Mouse (Mus musculus) CD4-positive helper T cell, adult 2 months (primary cell): Measurements from ENCODE around the gene Rab26.

Experiments
- DNase-seq: peaks from one replicate; pipeline ENCODE4 v3.0.0-alpha.2; 2012; ENCODE audit warnings: low read depth, missing footprints, low spot score

Gene Rab26

DNA sequence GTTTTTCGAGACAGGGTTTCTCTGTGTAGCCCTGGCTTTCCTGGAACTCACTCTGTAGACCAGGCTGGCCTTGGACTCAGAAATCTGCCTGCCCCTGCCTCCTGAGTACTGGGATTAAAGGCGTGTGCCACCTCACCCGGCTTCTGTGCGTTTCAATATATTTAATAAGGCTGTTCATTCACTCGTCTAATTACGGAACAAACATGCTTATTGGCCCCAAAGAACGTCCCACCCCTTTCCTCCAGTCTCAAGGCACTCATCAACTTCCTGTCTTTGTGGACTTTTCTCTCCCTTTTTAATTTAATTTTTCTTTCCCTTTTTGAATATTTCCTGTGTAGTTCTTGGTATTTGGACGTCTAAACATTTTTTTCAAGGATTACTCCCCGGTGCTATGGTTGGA is 14.4 kb upstream of the Rab26 start:
- DNase-seq = peak; percentile 71

DNA sequence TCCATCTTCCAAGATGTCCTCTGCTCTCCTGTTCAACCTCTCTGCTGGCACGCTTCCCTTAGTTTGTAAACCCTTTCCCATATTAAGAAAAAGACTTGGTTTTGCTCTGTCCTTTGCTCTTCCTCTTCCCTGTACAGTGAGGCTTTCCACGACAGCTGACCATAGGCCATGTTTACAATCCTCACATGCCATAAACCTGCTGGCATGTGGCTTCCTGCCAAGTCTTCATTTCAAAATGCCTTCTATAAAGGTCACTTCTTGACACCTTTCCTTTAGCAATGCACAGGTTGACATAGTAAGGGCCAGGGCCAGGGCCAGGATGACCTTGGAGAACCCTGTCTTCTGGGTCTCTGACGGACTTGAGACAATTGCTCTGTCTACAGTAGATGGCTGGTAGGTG is 12.2 kb upstream of the Rab26 start:
- no peak for DNase-seq

GRCm38 (mm10) chr17:24545247-24545646 is 11.2 kb upstream of the Rab26 start:
- DNase-seq = no peak

- DNase-seq = no peak
These were observed 10.6 kb upstream of the Rab26 start for GRCm38 (mm10) chr17:24544613-24545012.

DNA sequence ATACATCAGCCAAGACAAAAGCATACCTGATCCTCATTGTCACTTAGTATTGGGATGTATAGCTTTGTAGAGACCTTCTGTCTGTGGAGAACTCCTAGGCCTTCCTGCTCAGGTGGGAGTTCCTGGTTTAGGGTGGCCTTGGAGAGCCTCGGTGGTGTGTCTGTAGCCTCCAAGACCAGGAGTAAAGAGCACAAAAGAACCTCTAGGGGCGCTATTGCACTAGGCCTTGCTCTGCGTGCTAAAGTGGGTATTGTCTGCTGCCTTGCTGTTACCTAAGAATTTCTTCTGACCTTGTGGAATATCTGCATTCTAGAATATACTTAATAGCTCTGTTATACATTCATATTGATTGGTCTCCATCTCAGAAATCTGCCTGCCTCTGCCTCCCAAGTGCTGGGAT is 6.4 kb upstream of the Rab26 start:
- peak; percentile 78 for DNase-seq

GRCm38 (mm10) chr17:24538950-24539349 is 4.9 kb upstream of the Rab26 start:
- peak; percentile 39 for DNase-seq

GRCm38 (mm10) chr17:24537536-24537935 is 3.5 kb upstream of the Rab26 start:
- DNase-seq = no peak

DNA sequence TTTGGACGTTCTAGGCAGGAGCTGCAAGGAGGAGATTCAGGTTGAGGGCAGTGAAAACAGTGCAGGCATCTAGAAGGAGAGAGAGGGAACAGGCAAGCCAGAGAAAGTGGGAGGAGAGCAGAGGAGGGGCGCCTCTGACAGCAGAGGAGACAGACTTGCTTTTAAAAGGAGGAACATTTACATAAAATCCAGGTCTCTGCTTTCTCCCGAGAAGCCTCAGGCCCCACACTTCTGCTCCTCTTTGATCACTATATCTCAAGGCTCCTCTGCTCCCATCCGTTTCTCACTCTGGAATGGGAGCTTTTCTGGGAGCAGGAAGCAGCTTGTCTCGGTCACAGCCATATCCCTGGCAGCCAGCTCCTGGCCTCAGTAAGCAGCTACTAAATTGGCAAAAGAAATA is 1.3 kb upstream of the Rab26 start:
- no peak for DNase-seq

GRCm38 (mm10) chr17:24533099-24533992 is 664 bp downstream of the Rab26 start:
- peak; percentile 85 for DNase-seq

DNA sequence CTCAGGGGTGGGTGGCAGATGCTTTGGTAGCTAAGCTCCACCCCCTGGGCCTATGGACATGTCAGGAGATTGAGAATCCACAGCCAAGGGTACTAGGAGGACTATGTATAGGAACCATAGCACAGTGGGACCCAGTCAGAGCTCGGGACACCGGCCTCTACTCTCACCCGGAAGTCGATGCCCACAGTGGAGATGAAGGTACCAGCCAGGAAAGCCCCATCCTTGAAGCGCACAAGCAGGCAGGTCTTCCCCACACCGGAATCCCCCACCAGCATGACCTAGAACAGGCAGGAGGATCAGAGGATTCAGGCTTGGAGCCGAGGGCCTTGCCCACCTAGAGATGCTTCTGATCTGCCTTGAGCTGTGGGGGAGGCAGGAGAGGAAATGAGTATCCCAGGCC is 2.0 kb downstream of the Rab26 start:
- DNase-seq = peak; percentile 52

DNA sequence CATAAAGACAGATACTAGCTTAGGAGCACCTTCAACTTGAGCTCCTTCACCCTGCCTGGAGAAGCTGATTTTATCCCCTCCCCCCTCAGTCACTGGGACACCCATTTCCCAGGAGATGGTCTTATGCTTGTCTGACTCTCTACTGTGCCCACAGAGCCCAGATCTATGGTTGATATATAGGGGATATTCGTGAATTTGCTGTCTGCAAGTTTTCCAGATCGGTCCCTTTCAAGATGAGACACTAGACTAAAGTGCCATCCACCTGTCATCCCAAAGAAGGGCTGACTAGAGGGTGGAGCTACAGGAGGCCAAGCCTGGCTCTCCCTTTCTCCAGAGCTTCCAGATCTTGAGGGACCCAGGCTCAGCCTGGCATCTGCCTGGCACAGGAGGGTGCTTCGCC is 2.9 kb downstream of the Rab26 start:
- no peak for DNase-seq

DNA sequence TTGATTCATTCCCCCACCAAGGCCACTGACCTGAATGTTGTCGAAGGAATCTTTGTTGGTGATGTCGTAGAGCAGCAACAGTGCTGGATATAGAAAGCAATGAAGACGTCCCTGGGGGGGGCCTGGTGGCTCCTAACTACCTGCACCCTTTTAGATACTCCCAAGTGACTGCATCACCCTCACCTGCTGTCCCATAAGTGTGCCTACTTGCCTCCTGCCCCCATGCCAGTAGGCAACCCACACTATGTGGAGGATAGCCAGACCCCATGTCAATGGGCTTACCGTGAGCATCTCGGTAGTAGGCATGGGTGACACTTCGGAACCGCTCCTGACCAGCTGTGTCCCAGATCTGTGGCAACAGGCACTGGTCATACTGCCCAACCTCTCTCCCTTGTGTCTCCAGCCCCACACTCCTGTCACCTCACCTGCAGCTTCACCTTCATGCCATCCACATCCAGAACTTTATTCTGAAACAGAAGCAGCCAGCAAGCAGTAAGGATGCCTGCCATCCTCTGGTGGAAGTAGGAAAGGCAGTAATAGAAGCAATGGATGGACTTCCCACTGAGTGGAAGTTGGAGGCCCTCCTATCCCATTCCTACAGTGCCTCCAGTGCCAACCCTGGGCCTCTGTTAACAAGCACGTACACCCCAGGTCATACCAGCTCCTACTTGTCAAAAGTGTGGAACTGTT is 3.5 kb downstream of the Rab26 start:
- no peak for DNase-seq

- no peak for DNase-seq
These were observed 4.1 kb downstream of the Rab26 start for GRCm38 (mm10) chr17:24529883-24530282.

GRCm38 (mm10) chr17:24529007-24529451 is 5.0 kb downstream of the Rab26 start:
- DNase-seq = peak; percentile 66

GRCm38 (mm10) chr17:24528560-24528918 is 5.5 kb downstream of the Rab26 start:
- DNase-seq = peak; percentile 83

GRCm38 (mm10) chr17:24527723-24528559 is 6.1 kb downstream of the Rab26 start, which contains the start of gene Traf7:
Gene Traf7 (minus strand): TSS chr17:24527938.
- peak; percentile 99 for DNase-seq

DNA sequence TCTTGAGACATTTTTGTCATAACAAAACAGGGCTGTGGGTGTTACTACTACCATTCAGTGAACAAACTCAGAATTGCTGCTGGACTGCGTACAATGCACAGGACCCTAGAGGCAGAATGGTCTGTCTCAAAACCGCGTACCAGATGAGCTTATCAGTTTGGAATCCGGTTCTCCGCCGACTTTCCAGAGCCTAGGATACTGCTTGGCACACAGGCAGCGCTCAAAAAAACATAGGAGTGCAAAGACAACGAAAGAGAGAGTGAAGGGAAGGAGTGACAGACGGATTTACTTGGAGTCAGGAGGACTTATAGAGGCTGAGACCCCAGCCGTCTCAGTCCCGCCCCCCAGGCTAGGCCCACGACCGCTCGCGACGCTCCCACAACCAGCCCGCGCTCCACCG is 6.7 kb downstream of the Rab26 start:
- no peak for DNase-seq

GRCm38 (mm10) chr17:24524734-24525133 is 9.3 kb downstream of the Rab26 start:
- DNase-seq = no peak

DNA sequence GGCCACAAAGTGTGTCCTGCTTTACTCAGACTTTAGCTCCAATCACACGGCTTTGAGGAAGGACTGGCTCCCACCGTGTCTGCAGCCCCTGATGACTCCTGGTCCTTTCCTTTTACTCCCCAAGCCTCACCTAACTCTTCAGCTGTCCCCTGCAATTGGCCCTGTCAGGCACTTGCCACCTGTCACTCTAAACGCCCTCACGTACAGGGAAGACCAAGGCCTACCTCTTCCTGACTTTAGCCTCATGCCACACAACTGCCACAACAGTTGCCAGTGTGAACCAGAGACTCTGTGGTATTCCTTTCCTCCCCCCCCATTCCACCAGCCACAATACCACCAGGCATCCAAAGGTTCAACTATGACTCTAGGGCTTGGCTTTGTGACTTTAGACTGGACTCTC is 13.6 kb downstream of the Rab26 start:
- DNase-seq = no peak

- no peak for DNase-seq
These were observed 19.4 kb downstream of the Rab26 start for GRCm38 (mm10) chr17:24514270-24515257.

DNA sequence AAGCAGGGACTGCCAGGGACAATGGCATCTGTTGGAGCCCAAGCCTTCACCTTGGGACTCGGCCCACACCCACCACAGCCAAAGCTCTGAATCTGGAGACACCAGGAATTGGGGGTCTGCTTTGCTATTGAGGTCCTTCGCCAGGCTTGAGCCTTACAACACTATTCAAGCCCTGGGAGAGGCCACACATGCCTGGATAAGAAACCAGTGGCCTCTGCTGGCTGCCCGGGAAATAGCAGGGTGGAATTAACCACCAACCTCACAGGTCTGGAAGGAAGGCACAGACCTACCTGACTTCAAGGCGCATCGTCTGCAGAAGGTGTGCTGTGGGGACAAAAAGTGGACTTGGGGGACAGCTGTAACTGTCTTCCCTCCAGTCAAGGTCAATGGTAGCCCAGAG is 20.4 kb downstream of the Rab26 start:
- DNase-seq = no peak
